Mouse (Mus musculus): Measurements from ENCODE around the gene Gm21188. TPM values are rescaled to one million over a fixed set of nuclear protein-coding genes. Genes with fewer than 3 reads are reported as not detected.
"Not testable (repeated sequence)": the region's sequence is repeated elsewhere in the genome, so short reads cannot be mapped to it uniquely, and the experiment has no call there.

Gene Gm21188
- polyA plus RNA-seq (2012; rRNA removed) = 0.11 and 0.16 TPM in 2 replicates

GRCm38 (mm10) chr13:120052085-120052484 lies at the start of gene Gm21188:
Gene Gm21188, minus strand, starts transcription at chr13:120052194.
- not testable (repeated sequence) for DNase-seq (ENCODE audit: extremely low spot score in 1 of 2, low spot score in 1 of 2)

- DNase-seq (ENCODE audit: extremely low spot score in 1 of 2, low spot score in 1 of 2) = not testable (repeated sequence)
Measured at GRCm38 (mm10) chr13:120099327-120099726, 47.3 kb upstream of the Gm21188 start.

GRCm38 (mm10) chr13:120096938-120097256 lies 44.9 kb upstream of the Gm21188 start:
- not testable (repeated sequence) for DNase-seq (ENCODE audit: extremely low spot score in 1 of 2, low spot score in 1 of 2)

- DNase-seq (ENCODE audit: extremely low spot score in 1 of 2, low spot score in 1 of 2) = not testable (repeated sequence)
Measured at GRCm38 (mm10) chr13:120096241-120096937, 44.4 kb upstream of the Gm21188 start.

GRCm38 (mm10) chr13:120092950-120093349 lies 41.0 kb upstream of the Gm21188 start:
- not testable (repeated sequence) for DNase-seq (ENCODE audit: extremely low spot score in 1 of 2, low spot score in 1 of 2)

- not testable (repeated sequence) for DNase-seq (ENCODE audit: extremely low spot score in 1 of 2, low spot score in 1 of 2)
Measured at GRCm38 (mm10) chr13:120079644-120080043, 27.6 kb upstream of the Gm21188 start.

GRCm38 (mm10) chr13:120070878-120071277 lies 18.9 kb upstream of the Gm21188 start:
- DNase-seq (ENCODE audit: extremely low spot score in 1 of 2, low spot score in 1 of 2) = not testable (repeated sequence)

GRCm38 (mm10) chr13:120070012-120070598 lies 18.1 kb upstream of the Gm21188 start:
- not testable (repeated sequence) for DNase-seq (ENCODE audit: extremely low spot score in 1 of 2, low spot score in 1 of 2)

GRCm38 (mm10) chr13:120063439-120064089 lies 11.6 kb upstream of the Gm21188 start:
- DNase-seq (ENCODE audit: extremely low spot score in 1 of 2, low spot score in 1 of 2) = not testable (repeated sequence)

GRCm38 (mm10) chr13:120062903-120063302 lies 10.9 kb upstream of the Gm21188 start:
- not testable (repeated sequence) for DNase-seq (ENCODE audit: extremely low spot score in 1 of 2, low spot score in 1 of 2)

GRCm38 (mm10) chr13:120048608-120049007 lies 3.4 kb downstream of the Gm21188 start:
- not testable (repeated sequence) for DNase-seq (ENCODE audit: extremely low spot score in 1 of 2, low spot score in 1 of 2)

- not testable (repeated sequence) for DNase-seq (ENCODE audit: extremely low spot score in 1 of 2, low spot score in 1 of 2)
Measured at GRCm38 (mm10) chr13:120048186-120048585, 3.8 kb downstream of the Gm21188 start.

GRCm38 (mm10) chr13:120046422-120047209 lies 5.4 kb downstream of the Gm21188 start:
- not testable (repeated sequence) for DNase-seq (ENCODE audit: extremely low spot score in 1 of 2, low spot score in 1 of 2)

- DNase-seq (ENCODE audit: extremely low spot score in 1 of 2, low spot score in 1 of 2) = peak in 1 of 2 experiments; percentile 34
Measured at GRCm38 (mm10) chr13:120041145-120041544, 10.8 kb downstream of the Gm21188 start.

GRCm38 (mm10) chr13:120037881-120038280 lies 14.1 kb downstream of the Gm21188 start:
- DNase-seq (ENCODE audit: extremely low spot score in 1 of 2, low spot score in 1 of 2) = not testable (repeated sequence)

- not testable (repeated sequence) for DNase-seq (ENCODE audit: extremely low spot score in 1 of 2, low spot score in 1 of 2)
Measured at GRCm38 (mm10) chr13:120036577-120037115, 15.3 kb downstream of the Gm21188 start.

GRCm38 (mm10) chr13:120035151-120035550 lies 16.8 kb downstream of the Gm21188 start:
- DNase-seq (ENCODE audit: extremely low spot score in 1 of 2, low spot score in 1 of 2) = not testable (repeated sequence)

- not testable (repeated sequence) for DNase-seq (ENCODE audit: extremely low spot score in 1 of 2, low spot score in 1 of 2)
Measured at GRCm38 (mm10) chr13:120034637-120035036, 17.4 kb downstream of the Gm21188 start.

- DNase-seq (ENCODE audit: extremely low spot score in 1 of 2, low spot score in 1 of 2) = peak in 1 of 2 experiments; percentile 52
Measured at GRCm38 (mm10) chr13:120033516-120034190, 18.3 kb downstream of the Gm21188 start.

- DNase-seq (ENCODE audit: extremely low spot score in 1 of 2, low spot score in 1 of 2) = peak in 1 of 2 experiments; percentile 64
Measured at GRCm38 (mm10) chr13:120031676-120032075, 20.3 kb downstream of the Gm21188 start.

Measured in frontal cortex, adult 2 months (tissue).